Mouse (Mus musculus): ENCODE measurements around the gene Adgrf3.

- TF ChIP-seq POLR2A (IDR thresholded peaks at IDR 0.05; ENCODE audit: borderline replicate concordance, insufficient read depth, low read length) (no peak), CTCF (IDR thresholded peaks at IDR 0.05; ENCODE audit: borderline replicate concordance, insufficient read depth, low read depth, low read length) (no peak)
Measured at GRCm38 (mm10) chr5:30153222-30153621, 52.3 kb downstream of the Adgrf3 start.
